Mouse (Mus musculus) lung, adult 2 months (tissue): ENCODE results near the gene Ccdc74a. TPM values are rescaled to one million over a fixed set of nuclear protein-coding genes. Genes with fewer than 3 reads are reported as not detected.

ENCODE experiments used
- DNase-seq: peaks from one replicate; pipeline ENCODE4 v3.0.0; 2022
- H3K4me1 ChIP-seq: fragments of 200-500 bp; 2 replicates; pipeline ENCODE4 v1.6.1; 2011; ENCODE audit warnings: low read length; ENCODE audit not compliant: control insufficient read depth, insufficient read depth
- H3K4me3 ChIP-seq: fragments of 200-500 bp; replicated peaks from 2 replicates; pipeline ENCODE3; 2011; ENCODE audit warnings: low read depth, mild to moderate bottlenecking, control low read depth, low read length; ENCODE audit errors: extremely low read depth
- CTCF ChIP-seq: fragments of 200-500 bp; IDR thresholded peaks from 2 replicates; pipeline ENCODE4 v1.5.1; 2011; ENCODE audit warnings: mild to moderate bottlenecking, low read length, control low read depth; ENCODE audit not compliant: insufficient read depth
- POLR2A ChIP-seq: fragments of 200-500 bp; IDR thresholded peaks from 2 replicates; pipeline ENCODE4 v1.6.1; 2011; ENCODE audit warnings: low read depth, mild to moderate bottlenecking, control low read depth, low read length, borderline replicate concordance; ENCODE audit errors: extremely low read depth
- WGBS: fragments of 180-500 bp; shearing (Covaris S2); methylation state at CpG from one replicate; pipeline ENCODE4 v1.1.7; 2018; 5-methylcytosine and 5-hydroxymethylcytosine counted together
- polyA plus RNA-seq: library from polyadenylated mRNA; depleted of rRNA; stranded (reverse); fragments of >200 nt; gene quantifications from 2 replicates; pipeline ENCODE4 v1.2.3, GENCODE M21; 2012

The Ccdc74a gene
- polyA plus RNA-seq, 1 experiment: 7.0 TPM

DNA sequence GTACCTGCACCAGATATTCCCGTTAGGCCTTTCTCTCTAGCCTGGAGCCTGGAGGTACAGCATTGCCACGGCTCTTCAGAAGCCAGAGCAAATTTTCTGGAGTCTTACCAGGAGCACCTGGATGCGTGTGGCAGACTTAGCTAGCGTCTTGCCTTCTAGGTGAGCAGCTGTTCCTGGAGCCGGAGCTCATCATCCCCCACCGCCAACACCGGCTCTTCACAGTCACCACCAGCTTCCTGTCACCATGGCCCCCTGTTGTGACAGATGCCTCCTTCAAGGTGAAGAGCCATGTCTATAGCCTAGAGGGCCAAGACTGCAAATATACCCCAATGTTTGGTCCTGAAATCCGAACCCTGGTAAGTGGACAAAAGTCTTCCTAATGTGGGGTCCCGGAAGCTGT, 5.6 kb upstream of the Ccdc74a start:
- DNase-seq: no peak
- no peak overlapping the region for H3K4me3 ChIP-seq
- 92% methylated on average over 9 of the region's 9 CpGs for WGBS
- TF ChIP-seq POLR2A (no peak), CTCF (no peak)
- H3K4me1 ChIP-seq: no peaks in the 10 kb centered on the region

DNA sequence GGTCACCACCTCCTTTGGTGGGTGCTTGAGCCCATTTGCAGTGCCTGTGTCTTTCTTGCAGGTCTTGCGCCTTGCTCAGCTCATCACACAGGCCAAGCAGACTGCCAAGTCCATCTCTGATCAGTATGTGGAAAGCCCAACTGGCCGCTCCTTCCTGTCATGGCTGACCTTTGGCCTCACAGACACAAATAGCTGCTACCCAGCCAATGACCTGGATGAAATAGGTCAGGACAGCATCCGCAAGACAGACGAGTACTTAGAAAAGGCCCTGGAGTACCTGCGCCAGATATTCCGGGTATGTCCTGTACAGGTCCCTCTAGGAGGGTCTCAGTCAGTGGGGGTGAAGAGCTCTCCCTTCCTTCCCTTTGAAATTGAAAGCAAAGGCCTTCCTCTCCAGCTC, 5.0 kb upstream of the Ccdc74a start:
- no peak for TF ChIP-seq CTCF
- TF ChIP-seq POLR2A: no peak
- H3K4me3 ChIP-seq: no peak overlapping the region
- WGBS: 79% methylated on average over 6 of the region's 6 CpGs
- H3K4me1 ChIP-seq: peaks cover 2% of the 10 kb centered on the region; the same call in 1 of the 2 replicates
- no peak for DNase-seq

DNA sequence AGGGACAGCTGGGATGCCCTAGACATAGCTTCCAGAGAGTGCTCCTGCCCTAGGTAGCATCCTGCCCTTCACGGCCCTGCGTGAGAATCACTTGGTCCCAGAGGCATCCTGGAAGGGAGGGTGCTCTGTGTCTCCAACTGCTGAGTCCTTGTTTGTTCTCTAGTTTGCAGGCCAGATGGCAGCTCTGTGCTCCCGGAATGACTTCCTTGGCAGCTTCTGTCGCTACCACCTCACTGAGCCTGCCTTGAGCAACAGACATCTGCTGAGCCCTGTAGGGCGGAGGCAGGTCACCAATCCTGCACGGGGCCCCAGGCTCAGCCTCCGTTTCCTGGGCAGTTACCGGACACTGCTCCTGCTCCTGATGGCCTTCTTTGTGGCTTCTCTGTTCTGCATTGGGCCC, 4.0 kb upstream of the Ccdc74a start:
- TF ChIP-seq POLR2A (no peak), CTCF (no peak)
- WGBS: 90% methylated on average over 8 of the region's 8 CpGs

DNA sequence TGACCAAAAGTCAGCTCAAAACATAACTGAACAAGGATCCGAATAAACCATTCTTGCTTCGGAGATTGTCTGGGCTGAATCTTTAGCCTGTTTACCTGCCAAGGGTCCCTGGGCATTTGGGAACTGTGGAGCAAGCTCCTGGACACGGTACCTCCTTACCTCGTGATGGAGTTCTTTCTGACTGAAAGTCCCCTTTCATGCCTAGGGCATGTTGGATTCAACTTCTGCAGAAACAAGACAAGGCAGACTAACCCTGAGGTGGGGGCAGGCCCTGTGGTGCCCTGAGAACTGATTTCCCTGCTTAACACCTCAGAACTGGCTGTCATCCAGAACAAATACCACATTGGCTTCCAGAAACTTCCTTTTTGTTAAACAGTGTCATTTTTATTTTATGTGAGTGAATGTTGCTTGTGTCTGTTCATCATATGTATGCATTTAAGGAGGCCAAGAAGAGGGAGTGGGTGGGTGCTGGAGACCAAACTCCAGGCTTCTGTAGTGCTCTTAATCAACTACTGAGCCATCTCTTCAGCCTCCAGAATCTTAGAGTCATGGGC, 2.8 kb upstream of the Ccdc74a start:
- H3K4me1 ChIP-seq: peaks cover 5% of the 10 kb centered on the region
- WGBS: 89% methylated on average over 4 of the region's 4 CpGs
- no peak for TF ChIP-seq CTCF
- no peak for TF ChIP-seq POLR2A
- no peak for DNase-seq
- H3K4me3 ChIP-seq: no peak overlapping the region

More for the DNA sequence above, 4.0 kb upstream of the Ccdc74a start:
- H3K4me1 ChIP-seq: peaks cover 5% of the 10 kb centered on the region
- H3K4me3 ChIP-seq: no peak overlapping the region
- no peak for DNase-seq

DNA sequence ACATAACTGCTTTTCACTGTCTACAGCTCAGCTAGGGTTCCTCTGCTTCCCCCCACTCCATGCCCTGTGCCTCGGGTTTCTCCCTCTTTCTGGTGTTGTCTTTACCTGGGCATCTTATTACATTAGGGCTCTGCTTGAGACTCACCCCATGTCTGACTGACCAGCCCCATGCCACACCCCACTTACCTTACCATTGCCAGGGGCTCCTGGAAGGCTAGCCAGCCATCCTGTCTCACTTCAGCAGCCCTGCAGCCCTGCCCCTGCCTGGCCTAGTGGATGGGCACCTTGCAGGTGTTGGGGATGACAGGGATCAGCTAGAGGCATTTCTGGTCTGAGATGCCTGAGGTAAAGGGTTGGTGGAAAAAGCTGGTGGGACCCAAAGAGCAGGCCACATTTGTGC, 886 bp downstream of the Ccdc74a start:
- TF ChIP-seq POLR2A (no peak), CTCF (no peak)
- Histone ChIP-seq H3K4me3 (no peak overlapping the region), H3K4me1 (peaks cover 5% of the 10 kb centered on the region)
- no peak for DNase-seq
- 41% methylated on average over 1 of the region's 1 CpGs for WGBS

DNA sequence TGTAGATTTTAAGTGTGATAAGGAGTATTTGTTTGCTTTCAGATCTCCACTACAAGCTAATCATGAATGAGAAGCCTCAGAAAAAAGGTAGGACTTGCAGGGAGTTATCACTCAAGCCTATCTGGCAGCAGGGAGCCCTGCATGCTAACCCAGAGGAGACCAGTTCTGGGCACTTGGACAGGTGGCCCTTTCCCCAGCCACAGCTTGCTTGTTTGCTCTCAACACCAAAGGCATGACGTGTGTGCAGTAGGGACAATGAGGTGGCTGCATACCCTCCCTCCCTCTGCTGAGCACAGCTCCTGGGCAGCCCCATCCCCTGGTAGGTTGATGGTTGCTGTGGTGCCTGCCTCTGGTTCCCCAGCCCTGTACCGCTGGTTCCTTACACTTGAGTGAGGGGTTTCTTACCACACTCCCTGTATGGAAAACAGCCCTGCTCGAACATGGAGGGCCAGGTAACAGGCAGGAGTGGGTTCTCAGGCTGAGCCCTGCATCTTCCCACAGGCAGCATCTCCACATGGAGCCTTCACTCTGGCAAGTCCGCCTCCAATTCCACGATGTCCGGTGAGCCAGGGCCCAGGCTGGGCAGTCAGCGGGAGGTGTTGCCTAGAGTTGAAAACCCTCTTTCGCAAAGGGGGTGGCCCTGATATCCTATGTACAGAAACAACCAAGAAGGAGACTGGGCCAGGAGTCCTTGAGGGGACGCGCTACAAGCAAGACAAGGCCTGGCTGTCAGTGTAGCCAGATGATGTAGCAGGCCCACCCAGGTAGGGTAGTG, 1.5 kb downstream of the Ccdc74a start:
- 85% methylated on average over 10 of the region's 10 CpGs for WGBS
- peaks cover 5% of the 10 kb centered on the region for H3K4me1 ChIP-seq
- no peak for DNase-seq
- TF ChIP-seq POLR2A (no peak), CTCF (no peak)
- no peak overlapping the region for H3K4me3 ChIP-seq

DNA sequence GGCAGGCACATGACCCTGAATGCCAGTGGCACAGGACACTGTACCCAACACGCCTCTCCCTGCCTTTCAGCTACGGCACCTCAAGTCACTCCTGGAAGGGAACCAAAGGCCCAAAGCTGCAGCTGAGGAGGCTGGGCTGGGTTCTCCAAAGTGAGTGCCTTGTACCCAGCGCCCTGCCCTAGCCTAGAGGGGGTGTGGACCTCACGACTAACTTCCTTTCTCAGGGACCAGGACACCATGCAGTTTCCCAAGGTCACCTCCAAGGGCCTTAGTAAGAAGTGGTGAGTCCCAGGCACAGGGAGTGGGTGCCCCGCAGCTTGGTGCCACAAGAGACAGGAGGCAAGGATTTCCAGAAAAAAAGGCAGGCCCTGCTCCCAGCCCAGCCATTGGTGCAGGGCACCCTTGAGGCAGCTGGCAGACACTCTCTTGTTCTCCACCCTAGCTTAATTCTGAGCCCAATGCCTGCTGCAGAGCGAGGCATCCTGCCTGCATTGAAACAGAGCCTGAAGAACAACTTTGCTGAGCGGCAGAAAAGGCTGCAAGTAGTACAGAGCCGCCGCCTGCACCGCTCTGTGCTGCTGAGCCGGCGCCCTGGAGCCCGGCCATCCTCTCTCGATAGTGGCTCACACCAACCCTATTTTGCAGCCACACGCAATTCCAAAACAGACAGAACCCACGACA, 3.8 kb downstream of the Ccdc74a start:
- H3K4me1 ChIP-seq: peaks cover 5% of the 10 kb centered on the region
- no peak for DNase-seq
- TF ChIP-seq POLR2A (no peak), CTCF (no peak)
- H3K4me3 ChIP-seq: no peak overlapping the region
- WGBS: 86% methylated on average over 16 of the region's 16 CpGs

DNA sequence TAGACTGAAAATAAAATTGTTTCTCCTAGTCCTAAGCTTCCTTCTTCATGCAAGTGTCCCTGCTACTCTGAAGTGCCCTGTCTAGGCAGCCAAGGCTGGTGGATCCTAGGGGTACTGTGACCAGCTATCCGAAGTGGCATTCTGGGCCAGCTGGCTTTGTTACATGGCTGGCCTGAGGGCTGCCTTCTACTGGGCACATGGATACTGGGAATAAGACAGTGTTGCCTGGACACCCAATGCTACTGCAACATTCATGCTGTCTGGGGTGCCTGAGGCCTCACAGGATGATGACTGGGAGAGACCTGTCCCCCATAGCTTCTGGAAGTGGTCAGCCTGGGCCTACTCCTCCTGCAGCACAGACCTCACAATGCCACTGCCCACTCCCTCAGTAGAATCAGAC, 4.4 kb downstream of the Ccdc74a start:
- 97% methylated on average over 1 of the region's 1 CpGs for WGBS
- TF ChIP-seq POLR2A (no peak), CTCF (no peak)
- DNase-seq: no peak

DNA sequence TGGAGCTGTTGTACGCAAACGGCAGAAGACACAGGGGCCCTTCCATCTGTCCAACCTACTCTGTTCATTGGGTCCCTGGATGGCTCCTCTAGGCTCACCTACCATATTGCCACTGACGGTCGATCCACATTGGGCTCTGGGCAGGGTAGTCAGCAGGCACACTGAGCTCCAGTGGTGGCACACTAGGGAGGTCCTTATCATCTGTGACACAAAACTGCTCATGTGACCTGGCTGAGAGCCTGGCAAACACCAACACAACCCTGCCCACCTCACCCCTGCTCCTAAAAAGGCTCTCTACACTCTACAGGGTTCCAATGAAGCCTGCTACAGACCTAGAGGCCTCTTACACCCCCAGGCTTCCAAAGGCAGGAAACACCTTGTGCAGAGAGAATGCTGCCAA, 6.3 kb downstream of the Ccdc74a start:
- Histone ChIP-seq H3K4me3 (no peak overlapping the region), H3K4me1 (no peaks in the 10 kb centered on the region)
- TF ChIP-seq CTCF (no peak), POLR2A (no peak)
- DNase-seq: no peak
- WGBS: 90% methylated on average over 4 of the region's 4 CpGs

More for the DNA sequence above, 4.4 kb downstream of the Ccdc74a start:
- H3K4me3 ChIP-seq: no peak overlapping the region
- peaks cover 5% of the 10 kb centered on the region for H3K4me1 ChIP-seq
